Mouse (Mus musculus): ENCODE data around the gene Mad1l1.

- no peak for TF ChIP-seq CTCF (IDR thresholded peaks at IDR 0.05; ENCODE audit: extremely low read depth, insufficient read depth, insufficient read length, insufficient replicate concordance)
- no peak for TF ChIP-seq POLR2A (IDR thresholded peaks at IDR 0.05; ENCODE audit: low read depth, low read length)
These were observed 11.2 kb upstream of the Mad1l1 start for GRCm38 (mm10) chr5:140332519-140332918.

Data from spleen, adult 2 months (tissue).